ENCODE assay signal across 11 mouse cellular contexts in genomic region chr15:26673239-26673859, GRCm38 (mm10).
A peak's percentile ranks its signal among the peaks of the same experiment; 100 is the strongest.
DNase-seq lines count a peak whose midpoint lies in the region; ATAC-seq and TF ChIP-seq lines count a peak whose summit lies in the region.
"Had no signal": no experiment of that assay in that cellular context is flagged by ENCODE, and none has a peak within 500 bp of the region (broad histone marks: within the 10 kb centered on the region; RNA-seq: fewer than 3 reads in every experiment).

No protein-coding gene starts in this region.

- DNase-seq in gastrocnemius, adult 2 months, result peak; percentile 21
- no peak for DNase-seq in gastrocnemius, postnatal 4 days (ENCODE audit: low spot score in 2 of 2)
- peak; percentile 81 for DNase-seq in left cerebral cortex, postnatal 4 days
- no peak for DNase-seq in left cerebral cortex, adult 11 months (ENCODE audit: low spot score)
- peak; percentile 4 for DNase-seq in cerebellum, adult 8-10 months
- DNase-seq in lung, postnatal 0 days (ENCODE audit: low spot score), result peak; percentile 37
- DNase-seq in spleen, postnatal 10 days (ENCODE audit: low spot score in 2 of 2), result no peak
- DNase-seq: liver; thymus, postnatal 4 days had no signal

- H3K9ac ChIP-seq in lung, postnatal 0 days (replicated peaks; ENCODE audit: low read depth), result no peak overlapping the region
- no peak overlapping the region for H3K9ac ChIP-seq in liver, embryonic 12.5 days
- H3K9ac ChIP-seq: neural tube, embryonic 12.5 days had no signal

- H3K4me1 ChIP-seq in lung, postnatal 0 days (ENCODE audit: insufficient read depth, low read depth, low read length), result no peaks in the 10 kb centered on the region
- H3K4me1 ChIP-seq in liver, embryonic 12.5 days, result no peaks in the 10 kb centered on the region
- H3K4me1 ChIP-seq: neural tube, embryonic 12.5 days had no signal

- H3K27ac ChIP-seq in gastrocnemius, adult 2 months, result no peak overlapping the region
- no peak overlapping the region for H3K27ac ChIP-seq in lung, postnatal 0 days (ENCODE audit: low read length)
- H3K27ac ChIP-seq in liver, embryonic 12.5 days, result no peak overlapping the region
- H3K27ac ChIP-seq: neural tube, embryonic 12.5 days had no signal

- intact Hi-C loops in gastrocnemius, adult 2 months (cut with DNase I), result no loop called here
- intact Hi-C loops in left cerebral cortex, postnatal 4 days (cut with DNase I), result no loop called here

- H3K27me3 ChIP-seq in lung, postnatal 0 days (replicated peaks; ENCODE audit: insufficient read depth, low read length), result no peaks in the 10 kb centered on the region
- H3K27me3 ChIP-seq in liver, embryonic 12.5 days (replicated peaks), result no peaks in the 10 kb centered on the region
- H3K27me3 ChIP-seq: neural tube, embryonic 12.5 days had no signal

- no peak overlapping the region for H3K4me3 ChIP-seq in gastrocnemius, adult 2 months
- no peak overlapping the region for H3K4me3 ChIP-seq in lung, postnatal 0 days (ENCODE audit: low read depth, low read length)
- H3K4me3 ChIP-seq in liver, embryonic 12.5 days, result no peak overlapping the region
- H3K4me3 ChIP-seq: neural tube, embryonic 12.5 days had no signal

- H3K9me3 ChIP-seq in lung, postnatal 0 days (ENCODE audit: low read length), result no peaks in the 10 kb centered on the region
- no peaks in the 10 kb centered on the region for H3K9me3 ChIP-seq in liver, embryonic 12.5 days (replicated peaks)
- H3K9me3 ChIP-seq: neural tube, embryonic 12.5 days had no signal

- H3K36me3 ChIP-seq in lung, postnatal 0 days (ENCODE audit: insufficient read depth, low read length), result no peaks in the 10 kb centered on the region
- H3K36me3 ChIP-seq in liver, embryonic 12.5 days, result no peaks in the 10 kb centered on the region
- H3K36me3 ChIP-seq: neural tube, embryonic 12.5 days had no signal

- 22% methylated on average over 5 of the region's 5 CpGs for WGBS in lung, postnatal 0 days
- WGBS in liver, embryonic 12.5 days (ENCODE audit: insufficient replicate concordance), result 58% methylated on average over 5 of the region's 5 CpGs

- peak; percentile 58 for ATAC-seq in lung, postnatal 0 days
- ATAC-seq in liver, embryonic 12.5 days, result no peak

- peak; percentile 34; the same call in 1 of the 2 replicates for TF ChIP-seq EP300 in lung, postnatal 0 days (IDR thresholded peaks at IDR 0.05)

- H3K4me2 ChIP-seq in lung, postnatal 0 days (replicated peaks; ENCODE audit: low read depth, low read length), result no peak overlapping the region
- H3K4me2 ChIP-seq in liver, embryonic 12.5 days, result no peak overlapping the region
- H3K4me2 ChIP-seq: neural tube, embryonic 12.5 days had no signal

- TF ChIP-seq CTCF in gastrocnemius, adult 2 months (IDR thresholded peaks at IDR 0.05), result no peak
- no peak for TF ChIP-seq CTCF in lung, postnatal 0 days (IDR thresholded peaks at IDR 0.05)

Comparison
In these comparisons a context has a peak if more than half of its experiments do, and no peak if none do; other contexts are left out.
1. DNase-seq: peak in gastrocnemius, adult 2 months (single experiment), left cerebral cortex, postnatal 4 days (single experiment), cerebellum, adult 8-10 months (single experiment) and lung, postnatal 0 days (single experiment); none in gastrocnemius, postnatal 4 days (0 of 2), left cerebral cortex, adult 11 months (single experiment) and spleen, postnatal 10 days (0 of 2).